Mouse (Mus musculus) stomach, embryonic 16.5 days (tissue): Measurements from ENCODE around the gene G6pc3. TPM values are rescaled to one million over a fixed set of nuclear protein-coding genes. Genes with fewer than 3 reads are reported as not detected.

Source experiments
- ATAC-seq: fragments of 200-750 bp; cut with Nextera tagmentation; 2 replicates; pipeline ENCODE4 v1.8.0; 2017; ENCODE audit warnings: moderate number of reproducible peaks, moderate TSS enrichment; ENCODE audit not compliant: insufficient read depth, low FRiP score
- H3K27ac ChIP-seq: fragments of 300-500 bp; sonication (generic); 2 replicates; pipeline ENCODE4 v1.5.1; 2014; ENCODE audit warnings: low read length
- H3K27me3 ChIP-seq: fragments of 300-500 bp; sonication (generic); 2 replicates; pipeline ENCODE4 v1.6.1; 2014; ENCODE audit warnings: low read length, control low read depth, mixed read lengths; ENCODE audit not compliant: control insufficient read depth, insufficient read depth
- H3K36me3 ChIP-seq: fragments of 300-500 bp; sonication (generic); 2 replicates; pipeline ENCODE4 v1.6.1; 2014; ENCODE audit warnings: low read length; ENCODE audit not compliant: control insufficient read depth, insufficient read depth
- H3K4me1 ChIP-seq: fragments of 300-500 bp; sonication (generic); 2 replicates; pipeline ENCODE4 v1.6.1; 2014; ENCODE audit warnings: low read length, control low read depth, mixed read lengths; ENCODE audit not compliant: control insufficient read depth, insufficient read depth
- H3K4me2 ChIP-seq: fragments of 300-500 bp; sonication (generic); 2 replicates; pipeline ENCODE4 v1.6.1; 2014; ENCODE audit warnings: low read depth, low read length, mixed read lengths
- H3K4me3 ChIP-seq: fragments of 300-500 bp; sonication (generic); replicated peaks from 2 replicates; pipeline ENCODE4 v1.5.1; 2014; ENCODE audit warnings: mild to moderate bottlenecking, low read length
- H3K9ac ChIP-seq: fragments of 300-500 bp; sonication (generic); 2 replicates; pipeline ENCODE4 v1.6.1; 2014; ENCODE audit warnings: low read length
- H3K9me3 ChIP-seq: fragments of 300-500 bp; sonication (generic); replicated peaks from 2 replicates; pipeline ENCODE4 v1.6.1; 2016; ENCODE audit warnings: low read length, control low read depth; ENCODE audit not compliant: control insufficient read depth
- WGBS: fragments of 180-500 bp; shearing (Covaris S2); extraction: QIAGEN DNeasy Blood & Tissue Kit; methylation state at CpG from one replicate; pipeline ENCODE4 v1.1.7; 2014; 5-methylcytosine and 5-hydroxymethylcytosine counted together
- polyA plus RNA-seq: library from polyadenylated mRNA; unstranded; fragments of >200 nt; fragmentation: Nextera tagmentation; extraction: Ambion mirVana; gene quantifications from 2 replicates; pipeline ENCODE4 v1.2.1, GENCODE M21; 2015

G6pc3 gene
- polyA plus RNA-seq, 1 experiment from 2014 or later = 28.7 TPM

GRCm38 (mm10) chr11:102184646-102185495 lies 4.5 kb upstream of the G6pc3 start, which contains the start of gene Lsm12:
Lsm12 (minus strand) TSS chr11:102185296.
- ATAC-seq = peak; percentile 91
- Histone ChIP-seq H3K9ac (peak within 1 kb of the TSS; percentile 98), H3K27ac (peak within 1 kb of the TSS; percentile 97), H3K4me1 (peaks cover 15% of the 10 kb centered on the region; the same call in 1 of the 2 replicates), H3K9me3 (no peaks in the 10 kb centered on the region), H3K27me3 (no peaks in the 10 kb centered on the region), H3K4me2 (peak within 1 kb of the TSS; percentile 84), H3K4me3 (peak within 1 kb of the TSS; percentile 77), H3K36me3 (no peaks in the 10 kb centered on the region)
- under 1% methylated on average over 69 of the region's 70 CpGs for WGBS

DNA sequence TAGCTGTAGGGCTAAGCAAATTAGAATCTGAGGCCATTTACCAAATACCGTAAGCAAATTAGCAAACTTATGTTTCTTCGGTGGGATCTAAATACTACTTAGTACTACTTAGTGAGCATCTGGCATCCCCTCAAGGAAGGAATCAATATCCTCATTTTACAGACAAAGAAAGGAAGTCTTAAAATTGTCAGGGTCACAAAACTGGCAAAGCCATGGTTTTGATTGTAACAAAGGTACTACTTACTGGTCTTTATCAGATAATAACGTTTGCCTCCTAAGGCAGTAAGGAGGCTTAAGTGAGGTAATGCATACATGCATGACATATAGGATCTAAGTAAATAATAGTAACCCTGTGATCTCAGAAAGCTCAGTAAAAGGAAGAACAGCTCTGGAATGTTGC lies 3.7 kb upstream of the G6pc3 start:
- Histone ChIP-seq H3K9ac (peak overlapping the region; percentile 98; the same call in 1 of the 2 replicates), H3K27ac (peak overlapping the region; percentile 97), H3K36me3 (no peaks in the 10 kb centered on the region), H3K9me3 (no peaks in the 10 kb centered on the region), H3K27me3 (no peaks in the 10 kb centered on the region), H3K4me2 (peak overlapping the region; percentile 56), H3K4me3 (peak overlapping the region; percentile 77), H3K4me1 (peaks cover 21% of the 10 kb centered on the region)
- 44% methylated on average over 3 of the region's 3 CpGs for WGBS
- ATAC-seq = no peak

GRCm38 (mm10) chr11:102186235-102186634 lies 3.2 kb upstream of the G6pc3 start:
- 0 out of 2 replicates have a peak overlapping the region, but pooled peaks have one; percentile 97 for H3K27ac ChIP-seq
- WGBS = 53% methylated on average over 1 of the region's 1 CpGs
- no peak for ATAC-seq
- no peak overlapping the region for H3K4me3 ChIP-seq
- no peaks in the 10 kb centered on the region for H3K27me3 ChIP-seq
- no peaks in the 10 kb centered on the region for H3K9me3 ChIP-seq
- H3K4me2 ChIP-seq = no peak overlapping the region
- no peak overlapping the region for H3K9ac ChIP-seq
- H3K4me1 ChIP-seq = peaks cover 26% of the 10 kb centered on the region
- H3K36me3 ChIP-seq = no peaks in the 10 kb centered on the region

- Histone ChIP-seq H3K27me3 (no peaks in the 10 kb centered on the region), H3K27ac (no peak overlapping the region; the same call in 1 of the 2 replicates), H3K9ac (peak overlapping the region; percentile 69), H3K4me2 (peak overlapping the region; percentile 89), H3K9me3 (no peaks in the 10 kb centered on the region), H3K4me3 (peak overlapping the region; percentile 56), H3K36me3 (no peaks in the 10 kb centered on the region), H3K4me1 (peaks cover 22% of the 10 kb centered on the region)
- whole genome bisulfite sequencing = 65% methylated on average over 6 of the region's 6 CpGs
- ATAC-seq = no peak
Observed at GRCm38 (mm10) chr11:102188980-102189379, 440 bp upstream of the G6pc3 start.

GRCm38 (mm10) chr11:102190848-102191247 lies 1.4 kb downstream of the G6pc3 start:
- H3K36me3 ChIP-seq = no peaks in the 10 kb centered on the region
- H3K4me1 ChIP-seq = peaks cover 18% of the 10 kb centered on the region
- H3K4me3 ChIP-seq = peak overlapping the region; percentile 56; the same call in 1 of the 2 replicates
- no peaks in the 10 kb centered on the region for H3K27me3 ChIP-seq
- peak overlapping the region; percentile 69; the same call in 1 of the 2 replicates for H3K9ac ChIP-seq
- H3K27ac ChIP-seq = no peak overlapping the region
- 46% methylated on average over 4 of the region's 4 CpGs for WGBS
- H3K9me3 ChIP-seq = no peaks in the 10 kb centered on the region
- H3K4me2 ChIP-seq = peak overlapping the region; percentile 89
- ATAC-seq = no peak

- Histone ChIP-seq H3K4me3 (no peak overlapping the region), H3K36me3 (peaks cover 15% of the 10 kb centered on the region), H3K9me3 (no peaks in the 10 kb centered on the region), H3K27ac (no peak overlapping the region), H3K4me2 (no peak overlapping the region), H3K9ac (no peak overlapping the region), H3K4me1 (peaks cover 18% of the 10 kb centered on the region), H3K27me3 (no peaks in the 10 kb centered on the region)
- ATAC-seq = no peak
- 82% methylated on average over 9 of the region's 9 CpGs for WGBS
Observed at GRCm38 (mm10) chr11:102193657-102194440, 4.4 kb downstream of the G6pc3 start.

- Histone ChIP-seq H3K4me3 (no peak overlapping the region), H3K4me2 (no peak overlapping the region), H3K4me1 (0 out of 2 replicates have a peak, but pooled peaks cover 2% of the 10 kb centered on the region), H3K36me3 (peaks cover 28% of the 10 kb centered on the region), H3K27me3 (no peaks in the 10 kb centered on the region), H3K9me3 (no peaks in the 10 kb centered on the region), H3K27ac (no peak overlapping the region), H3K9ac (no peak overlapping the region)
- ATAC-seq = 0 out of 2 replicates have a peak, but pooled peaks have one; percentile 24
- WGBS = 69% methylated on average over 21 of the region's 21 CpGs
Observed at GRCm38 (mm10) chr11:102196018-102196797, 6.8 kb downstream of the G6pc3 start.

GRCm38 (mm10) chr11:102198245-102198644 lies 8.8 kb downstream of the G6pc3 start:
- Histone ChIP-seq H3K4me3 (no peak overlapping the region), H3K4me1 (no peaks in the 10 kb centered on the region), H3K4me2 (no peak overlapping the region), H3K27ac (no peak overlapping the region), H3K9me3 (no peaks in the 10 kb centered on the region), H3K9ac (no peak overlapping the region), H3K36me3 (peaks cover 28% of the 10 kb centered on the region), H3K27me3 (no peaks in the 10 kb centered on the region)
- WGBS = 69% methylated on average over 6 of the region's 6 CpGs
- ATAC-seq = no peak
